Mouse (Mus musculus): ENCODE measurements around the gene Limch1. TPM values are rescaled to one million over a fixed set of nuclear protein-coding genes. Genes with fewer than 3 reads are reported as not detected.

Gene Limch1
- polyA plus RNA-seq, 1 experiment from 2014 or later, result 12.7 TPM

GRCm38 (mm10) chr5:67011043-67011870 is 265.6 kb downstream of the Limch1 start:
- Histone ChIP-seq H3K9ac (replicated peaks; ENCODE audit: low read depth, low read length) (no peak overlapping the region), H3K27ac (ENCODE audit: low read length) (no peak overlapping the region), H3K9me3 (ENCODE audit: control insufficient read depth, low read depth, low read length) (no peaks in the 10 kb centered on the region), H3K4me2 (replicated peaks; ENCODE audit: low read depth, low read length) (no peak overlapping the region), H3K4me1 (ENCODE audit: control insufficient read depth, insufficient read depth, low read length) (no peaks in the 10 kb centered on the region), H3K4me3 (ENCODE audit: low read depth, low read length) (no peak overlapping the region), H3K36me3 (ENCODE audit: control insufficient read depth, insufficient read depth, low read length) (no peaks in the 10 kb centered on the region), H3K27me3 (ENCODE audit: control insufficient read depth, insufficient read depth, low read length) (no peaks in the 10 kb centered on the region)
- WGBS, result 86% methylated on average over 16 of the region's 16 CpGs
- ATAC-seq (ENCODE audit: insufficient number of reproducible peaks, insufficient read depth, low FRiP score, low read depth), result no peak

GRCm38 (mm10) chr5:67011985-67012384 is 266.4 kb downstream of the Limch1 start:
- 74% methylated on average over 4 of the region's 4 CpGs for WGBS
- no peaks in the 10 kb centered on the region for H3K9me3 ChIP-seq (ENCODE audit: control insufficient read depth, low read depth, low read length)
- H3K27me3 ChIP-seq (ENCODE audit: control insufficient read depth, insufficient read depth, low read length), result no peaks in the 10 kb centered on the region
- no peak overlapping the region for H3K27ac ChIP-seq (ENCODE audit: low read length)
- no peak for ATAC-seq (ENCODE audit: insufficient number of reproducible peaks, insufficient read depth, low FRiP score, low read depth)
- H3K4me2 ChIP-seq (replicated peaks; ENCODE audit: low read depth, low read length), result no peak overlapping the region
- no peaks in the 10 kb centered on the region for H3K36me3 ChIP-seq (ENCODE audit: control insufficient read depth, insufficient read depth, low read length)
- H3K4me3 ChIP-seq (ENCODE audit: low read depth, low read length), result no peak overlapping the region
- no peaks in the 10 kb centered on the region for H3K4me1 ChIP-seq (ENCODE audit: control insufficient read depth, insufficient read depth, low read length)
- no peak overlapping the region for H3K9ac ChIP-seq (replicated peaks; ENCODE audit: low read depth, low read length)

- H3K9ac ChIP-seq (replicated peaks; ENCODE audit: low read depth, low read length), result no peak overlapping the region
Observed at GRCm38 (mm10) chr5:67013926-67014325, 268.3 kb downstream of the Limch1 start.

DNA sequence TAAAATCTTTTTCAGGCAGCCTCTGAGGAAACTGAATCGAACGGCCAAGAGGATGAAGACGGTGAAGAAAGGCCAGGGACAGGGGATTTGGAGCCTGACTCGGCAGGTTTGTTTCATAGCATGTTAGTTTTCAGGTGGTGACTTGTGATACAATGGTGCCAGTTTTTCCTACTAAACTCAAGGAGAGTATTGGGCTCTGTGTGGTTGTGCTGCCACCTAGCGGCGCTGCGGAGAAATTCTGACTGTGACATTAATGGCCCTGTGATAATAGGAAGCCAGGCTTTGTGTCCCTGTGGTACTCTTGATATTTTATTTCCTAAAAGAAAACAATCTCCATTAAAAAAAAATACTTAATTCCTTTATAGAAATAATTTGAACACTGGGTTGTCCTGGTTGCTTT is 270.8 kb downstream of the Limch1 start:
- H3K4me1 ChIP-seq (ENCODE audit: control insufficient read depth, insufficient read depth, low read length), result no peaks in the 10 kb centered on the region
- no peaks in the 10 kb centered on the region for H3K27me3 ChIP-seq (ENCODE audit: control insufficient read depth, insufficient read depth, low read length)
- H3K4me2 ChIP-seq (replicated peaks; ENCODE audit: low read depth, low read length), result no peak overlapping the region
- no peak overlapping the region for H3K9ac ChIP-seq (replicated peaks; ENCODE audit: low read depth, low read length)
- no peak for ATAC-seq (ENCODE audit: insufficient number of reproducible peaks, insufficient read depth, low FRiP score, low read depth)
- H3K4me3 ChIP-seq (ENCODE audit: low read depth, low read length), result no peak overlapping the region
- H3K36me3 ChIP-seq (ENCODE audit: control insufficient read depth, insufficient read depth, low read length), result no peaks in the 10 kb centered on the region; the same call in 1 of the 2 replicates
- WGBS, result 8% methylated on average over 7 of the region's 7 CpGs
- no peaks in the 10 kb centered on the region for H3K9me3 ChIP-seq (ENCODE audit: control insufficient read depth, low read depth, low read length)
- H3K27ac ChIP-seq (ENCODE audit: low read length), result no peak overlapping the region

More at GRCm38 (mm10) chr5:67013926-67014325, 268.3 kb downstream of the Limch1 start:
- H3K27ac ChIP-seq (ENCODE audit: low read length), result no peak overlapping the region
- no peak for ATAC-seq (ENCODE audit: insufficient number of reproducible peaks, insufficient read depth, low FRiP score, low read depth)
- no peak overlapping the region for H3K4me2 ChIP-seq (replicated peaks; ENCODE audit: low read depth, low read length)
- no peak overlapping the region for H3K4me3 ChIP-seq (ENCODE audit: low read depth, low read length)
- no peaks in the 10 kb centered on the region for H3K9me3 ChIP-seq (ENCODE audit: control insufficient read depth, low read depth, low read length)
- no peaks in the 10 kb centered on the region for H3K27me3 ChIP-seq (ENCODE audit: control insufficient read depth, insufficient read depth, low read length)
- H3K36me3 ChIP-seq (ENCODE audit: control insufficient read depth, insufficient read depth, low read length), result no peaks in the 10 kb centered on the region
- WGBS, result 86% methylated on average over 3 of the region's 3 CpGs
- H3K4me1 ChIP-seq (ENCODE audit: control insufficient read depth, insufficient read depth, low read length), result no peaks in the 10 kb centered on the region

GRCm38 (mm10) chr5:67024459-67025050 is 278.9 kb downstream of the Limch1 start:
- Histone ChIP-seq H3K4me1 (ENCODE audit: control insufficient read depth, insufficient read depth, low read length) (no peaks in the 10 kb centered on the region), H3K27ac (ENCODE audit: low read length) (no peak overlapping the region), H3K9me3 (ENCODE audit: control insufficient read depth, low read depth, low read length) (no peaks in the 10 kb centered on the region), H3K27me3 (ENCODE audit: control insufficient read depth, insufficient read depth, low read length) (no peaks in the 10 kb centered on the region), H3K36me3 (ENCODE audit: control insufficient read depth, insufficient read depth, low read length) (no peaks in the 10 kb centered on the region; the same call in 1 of the 2 replicates), H3K9ac (replicated peaks; ENCODE audit: low read depth, low read length) (no peak overlapping the region), H3K4me3 (ENCODE audit: low read depth, low read length) (no peak overlapping the region), H3K4me2 (replicated peaks; ENCODE audit: low read depth, low read length) (no peak overlapping the region)
- WGBS, result 68% methylated on average over 10 of the region's 10 CpGs
- no peak for ATAC-seq (ENCODE audit: insufficient number of reproducible peaks, insufficient read depth, low FRiP score, low read depth)

- Histone ChIP-seq H3K4me3 (ENCODE audit: low read depth, low read length) (no peak overlapping the region), H3K9me3 (ENCODE audit: control insufficient read depth, low read depth, low read length) (no peaks in the 10 kb centered on the region), H3K27me3 (ENCODE audit: control insufficient read depth, insufficient read depth, low read length) (no peaks in the 10 kb centered on the region), H3K4me1 (ENCODE audit: control insufficient read depth, insufficient read depth, low read length) (no peaks in the 10 kb centered on the region), H3K4me2 (replicated peaks; ENCODE audit: low read depth, low read length) (no peak overlapping the region), H3K27ac (ENCODE audit: low read length) (no peak overlapping the region), H3K36me3 (ENCODE audit: control insufficient read depth, insufficient read depth, low read length) (no peaks in the 10 kb centered on the region), H3K9ac (replicated peaks; ENCODE audit: low read depth, low read length) (no peak overlapping the region)
- 0 out of 2 replicates have a peak, but pooled peaks have one; percentile 10 for ATAC-seq (ENCODE audit: insufficient number of reproducible peaks, insufficient read depth, low FRiP score, low read depth)
- WGBS, result 63% methylated on average over 8 of the region's 8 CpGs
Observed at GRCm38 (mm10) chr5:67025095-67025494, 279.5 kb downstream of the Limch1 start.

DNA sequence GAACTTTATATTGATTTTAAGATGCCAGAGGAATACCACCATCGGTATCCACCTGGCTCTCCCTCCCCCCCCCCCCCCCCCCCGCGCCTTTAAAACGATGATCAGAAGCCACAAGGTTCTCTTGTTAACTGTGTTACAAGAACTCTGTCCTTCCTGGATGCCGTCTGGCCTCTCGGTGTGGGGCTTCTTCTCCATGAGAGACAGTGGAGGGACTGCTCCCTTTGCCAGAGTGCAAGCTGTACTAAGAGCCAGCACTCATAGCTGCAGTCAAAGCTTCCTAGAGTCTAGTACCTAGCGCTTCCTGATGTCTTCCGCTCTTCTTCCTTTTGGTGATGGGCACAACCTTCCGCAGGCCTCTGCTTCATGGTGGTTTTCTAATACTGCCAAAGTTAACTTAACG is 280.0 kb downstream of the Limch1 start:
- H3K4me2 ChIP-seq (replicated peaks; ENCODE audit: low read depth, low read length), result no peak overlapping the region
- 86% methylated on average over 10 of the region's 10 CpGs for WGBS
- ATAC-seq (ENCODE audit: insufficient number of reproducible peaks, insufficient read depth, low FRiP score, low read depth), result no peak
- H3K36me3 ChIP-seq (ENCODE audit: control insufficient read depth, insufficient read depth, low read length), result no peaks in the 10 kb centered on the region
- no peak overlapping the region for H3K4me3 ChIP-seq (ENCODE audit: low read depth, low read length)
- no peak overlapping the region for H3K27ac ChIP-seq (ENCODE audit: low read length)
- no peaks in the 10 kb centered on the region for H3K27me3 ChIP-seq (ENCODE audit: control insufficient read depth, insufficient read depth, low read length)
- H3K9ac ChIP-seq (replicated peaks; ENCODE audit: low read depth, low read length), result no peak overlapping the region
- no peaks in the 10 kb centered on the region for H3K9me3 ChIP-seq (ENCODE audit: control insufficient read depth, low read depth, low read length)
- no peaks in the 10 kb centered on the region for H3K4me1 ChIP-seq (ENCODE audit: control insufficient read depth, insufficient read depth, low read length)

- Histone ChIP-seq H3K4me2 (replicated peaks; ENCODE audit: low read depth, low read length) (no peak overlapping the region), H3K9me3 (ENCODE audit: control insufficient read depth, low read depth, low read length) (no peaks in the 10 kb centered on the region), H3K36me3 (ENCODE audit: control insufficient read depth, insufficient read depth, low read length) (no peaks in the 10 kb centered on the region), H3K27me3 (ENCODE audit: control insufficient read depth, insufficient read depth, low read length) (no peaks in the 10 kb centered on the region), H3K4me3 (ENCODE audit: low read depth, low read length) (no peak overlapping the region), H3K4me1 (ENCODE audit: control insufficient read depth, insufficient read depth, low read length) (no peaks in the 10 kb centered on the region), H3K27ac (ENCODE audit: low read length) (no peak overlapping the region), H3K9ac (replicated peaks; ENCODE audit: low read depth, low read length) (no peak overlapping the region)
- 78% methylated on average over 16 of the region's 16 CpGs for WGBS
- ATAC-seq (ENCODE audit: insufficient number of reproducible peaks, insufficient read depth, low FRiP score, low read depth), result no peak
Observed at GRCm38 (mm10) chr5:67028786-67029185, 283.2 kb downstream of the Limch1 start.

Measured in stomach, embryonic 14.5 days (tissue).